Mouse (Mus musculus) myocyte (in vitro differentiated cells): ENCODE measurements at regions not wholly inside any gene's neighbourhood (a gene's known extent, or its start where the extent isn't known, plus 50 kb on each side); places are given as distances from the start of the nearest gene placed in this dataset.

Experiments used
- H3K27me3 ChIP-seq: one replicate; pipeline ENCODE4 v1.6.1; 2011; ENCODE audit not compliant: control insufficient read depth, insufficient read depth, insufficient read length
- H3K36me3 ChIP-seq: one replicate; pipeline ENCODE4 v1.6.1; 2011; ENCODE audit not compliant: control insufficient read depth, insufficient read depth
- H3K4me2 ChIP-seq: one replicate; pipeline ENCODE4 v1.6.1; 2011; ENCODE audit warnings: low read depth, control low read depth
- H3K4me3 ChIP-seq: one replicate; pipeline ENCODE4 v1.5.1; 2011; ENCODE audit warnings: mild to moderate bottlenecking, control low read depth, moderate library complexity
- H3K79me2 ChIP-seq: one replicate; pipeline ENCODE4 v1.6.1; 2011; ENCODE audit not compliant: control insufficient read depth, insufficient read depth
- H3ac ChIP-seq: one replicate; pipeline ENCODE4 v1.6.1; 2011; ENCODE audit not compliant: control insufficient read depth, insufficient read length
- CEBPB ChIP-seq: IDR thresholded peaks from 2 replicates; pipeline ENCODE4 v1.6.1; 2011; ENCODE audit warnings: mild to moderate bottlenecking, moderate library complexity; ENCODE audit not compliant: poor library complexity, insufficient read depth, severe bottlenecking
- E2F4 ChIP-seq: IDR thresholded peaks from one replicate; pipeline ENCODE4 v1.6.1; 2011; ENCODE audit warnings: mild to moderate bottlenecking, control low read depth, moderate library complexity; ENCODE audit not compliant: insufficient read depth
- MAX ChIP-seq: IDR thresholded peaks from one replicate; pipeline ENCODE4 v1.6.1; 2011; ENCODE audit warnings: low read depth, mild to moderate bottlenecking, control low read depth
- MYOD1 ChIP-seq, 3 experiments: IDR thresholded peaks; one replicate each; pipeline ENCODE4 v1.6.1; 2011; ENCODE audit warnings: control low read depth in 2 of 3, low read depth in 2 of 3, mild to moderate bottlenecking in 2 of 3, moderate library complexity in 1 of 3; ENCODE audit not compliant: insufficient read length in 2 of 3, control insufficient read depth in 1 of 3
- MYOG ChIP-seq, 3 experiments: IDR thresholded peaks; one replicate each; pipeline ENCODE4 v1.6.1; 2011; ENCODE audit warnings: control low read depth in 2 of 3, low read depth in 2 of 3, mild to moderate bottlenecking in 2 of 3; ENCODE audit not compliant: insufficient read length in 2 of 3, control insufficient read depth in 1 of 3, insufficient read depth in 1 of 3
- POLR2A ChIP-seq: IDR thresholded peaks from one replicate; pipeline ENCODE4 v1.6.1; 2011; ENCODE audit warnings: low read depth, mild to moderate bottlenecking, control low read depth, moderate library complexity; ENCODE audit not compliant: insufficient read length
- POLR2AphosphoS2 ChIP-seq: IDR thresholded peaks from one replicate; pipeline ENCODE4 v1.6.1; 2011; ENCODE audit warnings: low read depth, control low read depth; ENCODE audit not compliant: insufficient read length
- REST ChIP-seq: IDR thresholded peaks from one replicate; pipeline ENCODE4 v1.6.1; 2011; ENCODE audit warnings: mild to moderate bottlenecking, control low read depth, moderate library complexity; ENCODE audit not compliant: insufficient read depth, insufficient read length
- SRF ChIP-seq: IDR thresholded peaks from one replicate; pipeline ENCODE4 v1.6.1; 2011; ENCODE audit warnings: low read depth; ENCODE audit not compliant: control insufficient read depth, insufficient read length
- TCF12 ChIP-seq: IDR thresholded peaks from one replicate; pipeline ENCODE4 v1.6.1; 2011; ENCODE audit warnings: mild to moderate bottlenecking, control low read depth; ENCODE audit not compliant: poor library complexity, insufficient read depth, severe bottlenecking
- TCF3 ChIP-seq: IDR thresholded peaks from one replicate; pipeline ENCODE4 v1.6.1; 2011; ENCODE audit warnings: low read depth, control low read depth; ENCODE audit not compliant: insufficient read length
- USF1 ChIP-seq: IDR thresholded peaks from one replicate; pipeline ENCODE4 v1.6.1; 2011; ENCODE audit warnings: low read depth, mild to moderate bottlenecking, control low read depth, moderate library complexity

DNA sequence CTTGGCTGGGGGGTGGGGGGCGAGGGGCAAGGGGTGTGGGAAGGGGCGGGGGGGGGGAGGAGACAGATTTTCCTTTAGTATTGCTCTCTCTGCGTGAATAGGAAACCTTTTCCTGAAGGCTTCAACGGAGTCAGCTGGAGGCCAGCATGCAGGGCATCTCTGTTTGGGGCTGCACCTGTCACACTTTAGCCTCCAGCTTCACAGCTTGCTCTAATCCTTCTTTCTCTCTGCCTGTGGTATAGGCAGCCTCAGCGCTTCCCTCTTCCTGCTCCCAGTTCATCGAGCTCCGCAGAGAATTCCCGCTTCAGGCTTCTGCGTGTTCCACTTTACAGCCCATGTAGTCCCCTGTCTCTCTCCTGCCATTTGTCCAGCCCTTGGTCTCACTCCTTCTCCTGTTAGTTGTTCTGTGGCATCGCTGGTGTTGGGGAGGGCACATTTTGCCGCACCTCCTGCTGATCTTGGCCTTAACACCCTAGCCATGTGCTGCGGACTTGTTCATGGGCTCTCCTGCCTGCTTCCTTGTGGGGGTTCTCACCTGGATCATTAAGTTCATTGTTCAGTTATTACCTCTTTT lies 51.7 kb upstream of the Jph4 start:
- peaks cover 29% of the 10 kb centered on the region for H3K27me3 ChIP-seq
- H3K36me3 ChIP-seq: no peaks in the 10 kb centered on the region
- no peak overlapping the region for H3K4me3 ChIP-seq
- H3K79me2 ChIP-seq: no peaks in the 10 kb centered on the region
- TF ChIP-seq TCF12 (no peak), TCF3 (no peak), MAX (no peak), SRF (no peak), E2F4 (no peak), CEBPB (no peak), USF1 (no peak), POLR2A (no peak), MYOD1 (IDR thresholded peaks at IDR 0.05; ENCODE audit: control insufficient read depth in 1 of 3, insufficient read length in 2 of 3, low read depth in 2 of 3) (no peak), MYOG (IDR thresholded peaks at IDR 0.05; ENCODE audit: control insufficient read depth in 1 of 3, insufficient read depth in 1 of 3, insufficient read length in 2 of 3, low read depth in 2 of 3) (no peak), REST (no peak), POLR2AphosphoS2 (no peak)
- H3ac ChIP-seq: no peak overlapping the region
- H3K4me2 ChIP-seq: no peak overlapping the region

GRCm38 (mm10) chr14:55169021-55169855 lies 52.5 kb upstream of the Jph4 start:
- Histone ChIP-seq H3K4me3 (no peak overlapping the region), H3ac (no peak overlapping the region), H3K36me3 (no peaks in the 10 kb centered on the region), H3K27me3 (peaks cover 35% of the 10 kb centered on the region), H3K4me2 (no peak overlapping the region), H3K79me2 (no peaks in the 10 kb centered on the region)
- TF ChIP-seq MYOG (IDR thresholded peaks at IDR 0.05; ENCODE audit: control insufficient read depth in 1 of 3, insufficient read depth in 1 of 3, insufficient read length in 2 of 3, low read depth in 2 of 3) (no peak), TCF12 (no peak), POLR2A (no peak), SRF (no peak), POLR2AphosphoS2 (no peak), CEBPB (no peak), USF1 (no peak), MYOD1 (IDR thresholded peaks at IDR 0.05; ENCODE audit: control insufficient read depth in 1 of 3, insufficient read length in 2 of 3, low read depth in 2 of 3) (no peak), REST (no peak)

DNA sequence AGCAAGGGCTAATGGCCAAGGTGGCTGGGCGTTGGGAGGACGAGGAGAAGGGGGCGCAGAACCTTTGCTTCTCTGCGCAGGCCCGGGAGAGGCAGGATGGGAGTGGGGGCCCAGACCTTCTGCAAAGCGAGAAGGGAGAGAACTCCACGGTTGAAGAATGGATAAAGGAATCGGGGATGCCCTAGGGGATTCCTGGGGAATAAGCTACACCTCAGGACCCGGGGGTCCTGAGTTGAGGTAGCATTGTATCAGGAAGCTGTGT lies 52.0 kb upstream of the Dhrs2 start:
- Histone ChIP-seq H3K4me3 (no peak overlapping the region), H3K36me3 (no peaks in the 10 kb centered on the region), H3K4me2 (no peak overlapping the region), H3K27me3 (peaks cover 39% of the 10 kb centered on the region), H3ac (no peak overlapping the region), H3K79me2 (no peaks in the 10 kb centered on the region)
- no peak for TF ChIP-seq SRF
- no peak for TF ChIP-seq MAX
- TF ChIP-seq POLR2AphosphoS2: no peak
- no peak for TF ChIP-seq MYOD1 (IDR thresholded peaks at IDR 0.05; ENCODE audit: control insufficient read depth in 1 of 3, insufficient read length in 2 of 3, low read depth in 2 of 3)
- no peak for TF ChIP-seq POLR2A
- no peak for TF ChIP-seq TCF3
- TF ChIP-seq USF1: no peak
- TF ChIP-seq MYOG (IDR thresholded peaks at IDR 0.05; ENCODE audit: control insufficient read depth in 1 of 3, insufficient read depth in 1 of 3, insufficient read length in 2 of 3, low read depth in 2 of 3): no peak
- no peak for TF ChIP-seq TCF12
- TF ChIP-seq REST: no peak
- no peak for TF ChIP-seq E2F4
- TF ChIP-seq CEBPB: no peak

GRCm38 (mm10) chr14:55171311-55172049 lies 50.3 kb upstream of the Dhrs2 start:
- Histone ChIP-seq H3K4me2 (no peak overlapping the region), H3ac (no peak overlapping the region), H3K79me2 (no peaks in the 10 kb centered on the region), H3K36me3 (no peaks in the 10 kb centered on the region), H3K27me3 (peaks cover 55% of the 10 kb centered on the region), H3K4me3 (no peak overlapping the region)
- TF ChIP-seq SRF (no peak), TCF12 (no peak)
